Mouse (Mus musculus) ES-E14 (cell line): ENCODE measurements around the gene Ndufab1. TPM values are rescaled to one million over a fixed set of nuclear protein-coding genes. Genes with fewer than 3 reads are reported as not detected.
A peak's percentile ranks its signal among the peaks of the same experiment; 100 is the strongest.

Experiments
- DNase-seq: peaks from one replicate; pipeline ENCODE4 v3.0.0-alpha.2; 2013; ENCODE audit warnings: low read depth, low spot score
- H3K27ac ChIP-seq: 2 replicates; pipeline ENCODE4 v1.5.1; 2012; ENCODE audit warnings: low read depth, mild to moderate bottlenecking, low read length, moderate library complexity, mixed read lengths; ENCODE audit not compliant: poor library complexity, insufficient read depth, severe bottlenecking
- H3K36me3 ChIP-seq: 2 replicates; pipeline ENCODE4 v1.6.1; 2012; ENCODE audit warnings: mild to moderate bottlenecking, low read length, moderate library complexity, mixed read lengths; ENCODE audit not compliant: control insufficient read depth, poor library complexity, insufficient read depth, severe bottlenecking
- H3K4me1 ChIP-seq, 2 experiments: fragments of 150-350 bp in 1 of 2; sonication (generic) in 1 of 2; 2 replicates each; pipeline ENCODE4 v1.6.1; 2012; ENCODE audit warnings: low read length in 2 of 2, mild to moderate bottlenecking in 1 of 2, mixed read lengths in 1 of 2; ENCODE audit not compliant: control insufficient read depth in 2 of 2, insufficient read depth in 2 of 2, poor library complexity in 1 of 2
- H3K4me3 ChIP-seq, 2 experiments: fragments of 150-350 bp in 1 of 2; sonication (generic) in 1 of 2; 2 replicates each; pipeline ENCODE4 v1.5.1; 2012; ENCODE audit warnings: low read length in 2 of 2, low read depth in 1 of 2, mild to moderate bottlenecking in 1 of 2, mixed read lengths in 1 of 2; ENCODE audit not compliant: insufficient read depth in 1 of 2, poor library complexity in 1 of 2, severe bottlenecking in 1 of 2
- H3K9ac ChIP-seq: 2 replicates; pipeline ENCODE4 v1.6.1; 2012; ENCODE audit warnings: low read depth, mild to moderate bottlenecking, low read length, mixed read lengths; ENCODE audit not compliant: poor library complexity, insufficient read depth, severe bottlenecking
- H3K9me3 ChIP-seq: fragments of 150-350 bp; sonication (generic); 2 replicates; pipeline ENCODE4 v1.6.1; 2012; ENCODE audit warnings: low read depth, mild to moderate bottlenecking, low read length; ENCODE audit not compliant: control insufficient read depth, insufficient read depth
- CHD2 ChIP-seq: IDR thresholded peaks from 2 replicates; pipeline ENCODE4 v1.6.1; 2014; ENCODE audit warnings: mild to moderate bottlenecking, low read depth, low read length, inconsistent platforms
- HCFC1 ChIP-seq: IDR thresholded peaks from 2 replicates; pipeline ENCODE4 v1.6.1; 2012; ENCODE audit warnings: low read length, inconsistent platforms, borderline replicate concordance; ENCODE audit not compliant: insufficient read depth
- MAFK ChIP-seq: IDR thresholded peaks from 2 replicates; pipeline ENCODE4 v1.6.1; 2014; ENCODE audit warnings: mild to moderate bottlenecking, low read depth, low read length, inconsistent platforms; ENCODE audit not compliant: insufficient read depth
- ZC3H11A ChIP-seq: IDR thresholded peaks from 2 replicates; pipeline ENCODE4 v1.6.1; 2012; ENCODE audit warnings: low read depth, mild to moderate bottlenecking, inconsistent platforms, low read length, borderline replicate concordance
- ZNF384 ChIP-seq: IDR thresholded peaks from 2 replicates; pipeline ENCODE4 v1.6.1; 2012; ENCODE audit warnings: low read depth, low read length, inconsistent platforms
- in situ Hi-C, 2 experiments: fragments of 600-800 bp; cut with MboI; formaldehyde crosslinking; loops; one replicate each; pipeline ENCODE4 v1.15.1; 2025; ENCODE audit warnings: low sequenced_read_pairs in 2 of 2, inconsistent platforms in 1 of 2; ENCODE audit not compliant: unreplicated experiment in 2 of 2
- total RNA-seq: library from RNA; depleted of rRNA; stranded (reverse); fragments of 300-350 nt; gene quantifications from 2 replicates; pipeline ENCODE4 v1.2.3, GENCODE M21; 2012

Gene Ndufab1
- total RNA-seq, 1 experiment, result 151 TPM

GRCm38 (mm10) chr7:122133338-122133625, 31.6 kb upstream of the Ndufab1 start:
- Histone ChIP-seq H3K9ac (peak overlapping the region; percentile 78), H3K4me1 (peaks cover 0 to 3% of the 10 kb centered on the region in 2 experiments; a peak in 1 of 4 replicates), H3K36me3 (peaks cover 7% of the 10 kb centered on the region), H3K9me3 (no peaks in the 10 kb centered on the region), H3K4me3 (peak overlapping the region; percentile 76 to 89), H3K27ac (no peak overlapping the region)
- in situ Hi-C loops, result no loop called here
- TF ChIP-seq ZNF384 (no peak), HCFC1 (no peak), CHD2 (no peak), MAFK (no peak)
- no peak for DNase-seq

- Histone ChIP-seq H3K4me1 (peaks cover 0 to 3% of the 10 kb centered on the region in 2 experiments; a peak in 1 of 4 replicates), H3K27ac (peak within 1 kb of the TSS; percentile 62; the same call in 1 of the 2 replicates), H3K4me3 (peak within 1 kb of the TSS; percentile 76 to 89), H3K9me3 (no peaks in the 10 kb centered on the region), H3K9ac (peak within 1 kb of the TSS; percentile 97), H3K36me3 (peaks cover 7% of the 10 kb centered on the region)
- TF ChIP-seq CHD2, result peak; percentile 71; the same call in 1 of the 2 replicates
- peak; percentile 90 for TF ChIP-seq HCFC1
- TF ChIP-seq ZC3H11A, result no peak
- no peak for TF ChIP-seq MAFK
- no peak for TF ChIP-seq ZNF384
- DNase-seq, result peak; percentile 98
- in situ Hi-C loops, result no loop called here
Measured at GRCm38 (mm10) chr7:122132497-122133337, 31.0 kb upstream of the Ndufab1 start, which contains the start of the genes Palb2 and Dctn5. TSS of gene Palb2 (minus strand) at chr7:122132985. TSS of gene Dctn5 (plus strand) at chr7:122133041.

GRCm38 (mm10) chr7:122131834-122132233, 30.1 kb upstream of the Ndufab1 start:
- TF ChIP-seq ZC3H11A, result no peak
- TF ChIP-seq CHD2, result no peak
- no peak for TF ChIP-seq MAFK
- no peak for TF ChIP-seq ZNF384
- no peak for TF ChIP-seq HCFC1
- peak overlapping the region in 1 of 2 experiments; percentile 89; a peak in 3 of 4 replicates for H3K4me3 ChIP-seq
- H3K36me3 ChIP-seq, result peaks cover 11% of the 10 kb centered on the region
- no peak for DNase-seq
- in situ Hi-C loops, result no loop called here
- H3K4me1 ChIP-seq, result peaks cover 0 to 3% of the 10 kb centered on the region in 2 experiments; a peak in 1 of 4 replicates
- no peaks in the 10 kb centered on the region for H3K9me3 ChIP-seq
- H3K27ac ChIP-seq, result no peak overlapping the region
- no peak overlapping the region for H3K9ac ChIP-seq

- TF ChIP-seq HCFC1 (no peak), MAFK (no peak), ZC3H11A (no peak), CHD2 (no peak), ZNF384 (no peak)
- Histone ChIP-seq H3K9me3 (no peaks in the 10 kb centered on the region), H3K4me3 (no peak overlapping the region), H3K9ac (no peak overlapping the region), H3K27ac (no peak overlapping the region), H3K36me3 (peaks cover 24% of the 10 kb centered on the region), H3K4me1 (peaks cover 0 to 3% of the 10 kb centered on the region in 2 experiments; a peak in 1 of 4 replicates)
- DNase-seq, result no peak
- in situ Hi-C loops, result no loop called here
Measured at GRCm38 (mm10) chr7:122126946-122127345, 25.3 kb upstream of the Ndufab1 start.
